Mouse (Mus musculus) spleen, adult 18-20 months (tissue): ENCODE data around the gene 4930480E11Rik.
"Not testable (repeated sequence)": the region's sequence is repeated elsewhere in the genome, so short reads cannot be mapped to it uniquely, and the experiment has no call there.

Source experiments
- DNase-seq, 2 experiments: peaks; one replicate each; pipeline ENCODE4 v3.0.0; 2022; ENCODE audit warnings: mixed read lengths in 2 of 2

4930480E11Rik gene

GRCm38 (mm10) chrX:78369343-78369742, at the start of gene 4930480E11Rik:
Gene 4930480E11Rik (plus strand): TSS chrX:78369643.
- DNase-seq, result no peak

- not testable (repeated sequence) for DNase-seq
Measured at GRCm38 (mm10) chrX:78403346-78403745, 33.9 kb downstream of the 4930480E11Rik start.
